Mouse (Mus musculus) testis, postnatal 14 days (tissue): Measurements from ENCODE around the gene Qrich2.
A peak's percentile ranks its signal among the peaks of the same experiment; 100 is the strongest.
"Not testable (repeated sequence)": the region's sequence is repeated elsewhere in the genome, so short reads cannot be mapped to it uniquely, and the experiment has no call there.

Experiments
- DNase-seq: peaks from one replicate; pipeline ENCODE4 v3.0.0; 2021; ENCODE audit warnings: low spot score

The Qrich2 gene

DNA sequence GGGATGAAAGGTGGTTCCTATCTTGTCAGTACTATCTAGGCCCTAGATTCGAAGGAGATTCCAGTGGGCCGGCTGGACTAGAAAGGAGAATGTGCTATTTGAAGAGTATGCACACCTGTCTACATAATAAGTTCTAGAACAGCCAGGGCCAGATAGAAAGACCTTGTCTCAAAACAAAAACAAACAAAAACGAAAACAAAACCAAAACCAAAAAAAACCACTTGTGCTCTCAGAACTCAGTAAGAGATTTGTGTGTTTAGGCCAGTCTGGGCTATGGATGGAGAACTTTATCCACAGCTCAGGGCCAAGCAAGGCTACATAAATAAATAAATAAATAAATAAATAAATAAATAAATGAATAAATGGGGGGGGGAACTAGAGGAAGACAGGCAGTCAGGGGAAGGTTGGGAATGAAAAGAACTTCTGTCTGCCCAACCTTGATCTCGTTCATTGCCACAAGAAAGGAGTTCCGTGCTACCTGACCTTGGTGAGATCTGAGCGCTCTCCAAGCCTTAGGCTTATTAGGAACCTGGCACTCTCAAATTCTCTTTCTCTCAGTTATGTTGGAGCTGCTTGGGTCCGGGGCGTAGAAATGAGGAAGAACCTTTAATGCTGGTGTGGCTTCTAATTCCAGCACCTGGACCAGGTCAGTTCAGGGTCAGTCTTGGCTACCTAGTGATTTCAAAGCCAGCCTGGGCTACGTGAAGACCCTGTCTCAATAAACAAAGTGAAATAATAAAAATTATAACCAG lies 36.0 kb downstream of the Qrich2 start:
- no peak for DNase-seq

DNA sequence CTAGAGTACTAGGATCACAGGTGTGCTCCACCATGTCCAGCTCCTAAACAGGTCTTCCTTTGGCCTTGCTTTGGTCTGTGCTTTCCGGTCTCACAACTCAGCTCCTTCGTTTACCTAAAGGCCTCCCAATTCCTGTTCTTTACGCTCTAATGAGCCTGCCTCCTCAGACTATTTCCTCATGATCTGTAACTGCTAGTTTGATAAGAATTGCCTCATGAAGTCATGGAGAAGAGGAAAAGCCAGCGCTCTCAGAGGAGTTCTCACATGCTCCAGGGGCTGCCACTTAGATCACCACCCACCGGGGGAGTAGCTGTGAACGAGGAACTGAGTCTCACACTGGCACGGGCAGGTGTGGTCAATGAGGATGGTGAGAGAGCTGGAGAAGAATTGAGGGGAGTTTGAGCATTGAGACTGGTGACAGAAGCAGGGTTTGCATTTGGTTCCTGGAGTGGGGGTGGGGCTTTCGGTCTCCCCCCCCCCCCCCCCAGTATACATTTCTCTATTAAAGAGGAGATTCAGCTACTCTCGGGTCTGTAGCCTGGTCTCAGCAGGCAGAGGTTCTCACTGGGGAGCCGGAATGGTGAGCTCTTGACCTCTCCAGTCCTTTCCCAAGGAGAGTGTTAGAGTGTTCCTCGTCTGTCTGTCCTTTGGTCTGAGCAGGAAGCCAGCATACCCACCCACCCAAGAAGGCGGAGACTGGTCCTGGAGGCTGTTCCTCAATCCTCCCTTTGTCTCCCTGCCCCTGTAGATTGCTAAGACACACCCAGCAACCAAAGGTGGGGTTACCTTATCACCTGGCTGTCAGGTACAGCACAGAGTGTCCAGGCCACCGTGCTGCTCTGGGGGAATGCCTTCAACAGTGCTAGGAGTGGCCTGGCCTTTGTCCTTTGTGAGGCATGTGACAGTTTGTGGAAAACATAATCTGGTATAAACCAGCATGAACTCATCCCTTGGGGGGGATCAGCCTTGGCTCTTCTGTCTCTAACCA lies 36.9 kb downstream of the Qrich2 start:
- no peak for DNase-seq

DNA sequence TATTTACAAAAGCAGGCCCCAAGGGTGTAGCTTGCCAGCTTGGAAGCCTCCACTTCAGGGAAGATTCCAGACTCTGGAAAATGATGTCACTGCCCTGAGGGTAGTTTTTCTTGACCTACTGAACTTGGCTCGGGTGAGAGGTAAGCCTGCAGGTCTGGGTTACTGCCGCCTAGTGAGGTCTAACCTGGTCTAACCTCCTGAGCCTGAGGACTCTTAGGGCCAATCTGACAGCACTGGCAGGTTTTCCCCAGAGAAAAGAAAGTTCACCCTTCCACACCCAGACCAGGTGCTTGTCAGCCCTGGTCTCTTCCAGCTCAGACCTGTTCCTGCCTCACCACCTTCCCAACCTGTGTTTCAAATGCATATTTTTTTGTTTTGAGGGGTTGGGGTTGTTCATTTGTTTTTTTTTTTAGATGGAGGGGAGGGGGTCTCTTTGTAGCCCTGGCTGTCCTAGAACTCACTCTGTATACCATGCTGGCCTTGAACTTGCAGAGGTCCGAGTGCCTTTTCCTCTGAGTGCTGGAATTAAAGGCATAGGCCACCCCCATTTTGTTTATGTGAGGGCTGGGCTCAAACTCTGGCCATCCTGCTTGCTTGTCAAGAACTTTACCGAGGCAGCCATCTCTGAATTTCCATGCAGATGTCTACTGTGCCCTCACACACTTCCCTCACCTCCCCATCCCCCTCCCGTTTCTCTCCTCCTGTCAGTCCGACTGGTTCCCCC lies 39.0 kb downstream of the Qrich2 start:
- no peak for DNase-seq

DNA sequence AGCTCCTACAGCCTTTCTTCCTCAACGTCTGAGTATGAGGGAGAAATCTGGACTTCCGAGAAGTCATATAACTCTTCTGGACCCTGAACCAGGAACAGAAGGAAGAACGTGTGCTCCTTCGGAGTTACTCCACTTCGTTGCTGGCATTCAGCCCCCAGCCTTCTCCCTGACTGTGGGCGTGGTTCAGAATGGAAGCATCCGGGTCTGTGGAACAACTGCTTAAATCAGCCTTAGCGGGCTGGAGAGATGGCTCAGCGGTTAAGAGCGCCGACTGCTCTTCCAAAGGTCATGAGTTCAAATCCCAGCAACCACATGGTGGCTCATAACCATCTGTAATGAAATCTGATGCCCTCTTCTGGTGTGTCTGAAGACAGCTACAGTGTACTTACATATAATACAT lies 39.7 kb downstream of the Qrich2 start:
- not testable (repeated sequence) for DNase-seq

DNA sequence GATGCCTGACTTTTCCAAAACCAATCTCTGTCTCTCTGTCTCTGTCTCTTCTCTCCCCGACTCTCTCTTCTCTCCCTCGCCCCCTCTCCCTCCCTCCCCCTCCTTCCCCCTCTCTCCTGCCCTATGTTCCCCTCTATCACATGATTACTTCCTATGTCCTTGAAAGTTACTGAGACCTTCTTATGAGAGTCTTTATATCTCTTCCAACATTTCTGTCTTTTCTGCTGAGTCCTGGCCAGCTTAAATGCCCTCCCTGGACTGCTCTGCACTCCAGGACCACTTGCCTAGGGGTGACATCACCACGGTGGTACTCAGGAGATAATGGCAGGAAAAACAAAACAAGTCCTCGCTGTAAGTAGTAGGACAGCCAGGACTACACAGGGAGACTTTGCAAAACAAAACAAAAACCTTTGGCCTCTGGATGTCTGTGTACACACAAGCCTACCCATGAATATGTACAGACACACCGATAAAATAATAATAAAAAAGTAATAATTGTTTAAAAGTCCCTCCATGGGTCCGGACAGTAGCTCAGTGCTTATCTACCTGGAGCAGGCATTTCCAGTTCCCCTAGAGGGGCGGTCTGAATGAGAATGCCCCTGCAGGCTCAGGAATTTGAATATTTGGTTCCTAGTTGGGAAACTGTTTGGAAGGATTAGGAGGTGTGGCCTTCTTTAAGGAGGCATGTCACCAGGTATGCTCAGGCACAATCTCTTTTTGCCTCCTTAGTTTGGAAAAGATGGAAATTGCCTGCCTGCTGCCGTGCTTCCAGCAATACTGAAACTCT lies 41.2 kb downstream of the Qrich2 start:
- DNase-seq: no peak

DNA sequence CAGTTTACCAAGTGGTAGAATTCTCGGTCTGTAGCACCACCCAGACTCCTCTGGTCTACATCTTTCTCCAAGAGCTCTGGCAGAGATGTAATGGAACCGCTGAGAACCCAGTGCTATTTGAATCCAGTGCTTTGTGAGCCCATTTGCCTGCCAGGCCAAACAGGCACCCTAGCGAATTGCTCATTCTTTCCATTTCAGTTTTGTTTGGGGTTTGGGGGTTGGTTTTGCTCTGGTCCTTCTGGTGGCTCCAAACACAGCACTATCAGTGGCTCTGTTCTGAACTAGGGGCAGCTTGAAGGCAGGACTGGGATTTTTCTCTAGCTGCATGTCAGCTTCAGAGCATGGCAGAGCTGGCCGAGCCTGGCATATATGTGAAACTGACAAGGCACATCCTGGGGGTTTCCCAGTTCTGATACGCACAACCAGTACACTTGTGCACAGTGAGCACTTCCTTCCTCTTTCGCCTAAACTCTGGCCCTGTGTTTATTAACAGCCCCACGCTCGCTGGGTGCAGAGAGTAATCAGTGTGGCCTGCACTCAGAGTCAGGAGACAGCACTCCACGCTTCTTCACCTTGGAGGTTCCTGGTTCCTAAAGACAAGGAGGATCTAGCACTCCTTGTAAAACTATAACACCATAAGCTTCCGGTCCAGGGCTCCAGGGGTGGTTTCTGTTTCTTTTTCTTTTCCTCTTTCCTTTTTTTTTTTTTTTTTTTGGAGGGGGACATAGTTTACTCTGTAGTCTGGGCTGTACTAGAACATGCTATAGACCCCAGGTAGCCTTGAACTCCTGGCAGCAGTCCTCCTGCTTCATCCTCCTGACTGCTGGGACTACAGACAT lies 42.0 kb downstream of the Qrich2 start:
- DNase-seq: no peak

DNA sequence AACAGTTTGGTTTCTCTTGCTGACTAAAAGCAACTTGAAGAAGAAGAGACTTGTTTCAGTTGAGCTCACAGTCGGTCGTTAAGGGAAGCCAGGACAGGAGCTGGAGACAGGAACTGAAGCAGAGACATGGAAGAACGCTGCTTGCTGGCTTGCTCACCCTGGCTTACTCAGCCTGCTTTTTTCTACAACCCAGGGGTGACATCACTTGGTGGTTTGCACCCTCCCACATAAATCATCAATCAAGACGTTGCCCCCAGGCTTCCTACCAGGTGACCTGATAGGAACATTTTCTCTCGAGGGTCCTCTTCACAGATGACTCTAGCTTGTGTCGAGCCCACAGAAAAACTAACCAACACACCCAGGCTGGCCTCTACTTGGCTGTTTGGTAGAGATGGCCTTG lies 42.8 kb downstream of the Qrich2 start:
- no peak for DNase-seq

DNA sequence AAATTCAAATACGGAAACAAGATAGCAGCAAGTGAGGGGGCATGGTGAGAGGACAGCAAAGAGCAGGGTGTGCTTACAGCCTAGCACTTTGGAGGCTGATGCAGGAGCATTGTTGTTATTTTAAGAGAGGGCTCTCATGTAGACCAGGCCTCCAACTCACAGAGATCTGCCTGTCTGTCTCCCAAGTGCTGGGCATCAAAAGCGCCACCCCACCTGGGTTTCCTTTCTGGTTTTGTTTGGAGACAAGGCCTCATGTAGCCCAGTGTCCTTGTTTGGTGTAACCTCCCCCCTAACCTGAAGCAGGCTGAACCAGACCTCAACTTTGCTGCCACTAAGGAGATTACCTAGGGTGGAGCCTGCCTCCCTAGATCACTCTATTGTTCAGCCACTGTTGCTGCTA lies 43.5 kb downstream of the Qrich2 start:
- no peak for DNase-seq

DNA sequence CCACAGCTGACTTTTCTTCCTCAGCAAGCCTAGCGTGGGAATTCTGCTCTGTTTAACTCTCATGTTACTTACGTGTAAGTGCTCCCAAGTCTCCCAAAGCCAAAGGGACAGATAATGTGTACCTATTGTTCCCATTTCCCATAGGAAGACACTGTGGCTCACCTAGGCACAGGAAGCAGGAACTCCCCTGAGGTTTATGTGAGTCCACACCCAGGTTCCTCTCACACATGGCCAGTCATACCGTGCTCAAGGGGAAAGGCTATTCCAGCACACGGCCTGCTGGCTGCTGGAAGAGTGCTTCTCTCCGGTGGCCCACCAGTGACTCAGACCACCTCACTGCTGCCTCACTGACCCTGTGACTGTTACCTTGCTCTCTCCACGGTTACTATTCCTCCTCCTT lies 44.9 kb downstream of the Qrich2 start:
- no peak for DNase-seq

DNA sequence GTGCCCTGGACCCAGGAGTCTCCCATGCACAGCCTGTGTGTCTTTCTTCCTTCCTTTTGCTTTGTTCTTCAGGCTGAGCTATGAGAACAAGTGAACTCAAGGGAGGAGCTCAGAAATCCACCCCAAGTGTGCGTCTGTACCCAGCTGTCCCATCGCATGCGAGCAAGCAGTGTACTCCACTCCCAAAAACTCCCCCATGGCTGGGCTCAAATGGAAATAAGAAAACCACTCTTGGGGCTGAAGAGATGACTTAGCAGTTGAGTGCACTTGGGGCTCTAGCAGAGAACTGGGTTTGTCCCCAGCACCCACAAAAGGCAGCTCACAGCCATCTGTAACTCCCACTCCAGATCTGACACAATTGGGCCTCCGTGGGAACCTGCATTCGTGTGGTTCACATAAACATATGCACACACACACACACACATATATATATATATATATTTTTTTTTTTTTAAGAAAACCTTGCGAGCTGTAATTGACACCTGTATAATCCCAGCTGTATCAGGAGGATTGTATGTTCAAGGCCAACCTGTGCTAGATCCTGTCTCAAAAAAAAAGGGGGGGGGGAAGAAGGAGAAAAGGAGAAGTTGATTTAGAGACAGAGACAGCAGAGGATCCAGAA lies 47.1 kb downstream of the Qrich2 start:
- no peak for DNase-seq

DNA sequence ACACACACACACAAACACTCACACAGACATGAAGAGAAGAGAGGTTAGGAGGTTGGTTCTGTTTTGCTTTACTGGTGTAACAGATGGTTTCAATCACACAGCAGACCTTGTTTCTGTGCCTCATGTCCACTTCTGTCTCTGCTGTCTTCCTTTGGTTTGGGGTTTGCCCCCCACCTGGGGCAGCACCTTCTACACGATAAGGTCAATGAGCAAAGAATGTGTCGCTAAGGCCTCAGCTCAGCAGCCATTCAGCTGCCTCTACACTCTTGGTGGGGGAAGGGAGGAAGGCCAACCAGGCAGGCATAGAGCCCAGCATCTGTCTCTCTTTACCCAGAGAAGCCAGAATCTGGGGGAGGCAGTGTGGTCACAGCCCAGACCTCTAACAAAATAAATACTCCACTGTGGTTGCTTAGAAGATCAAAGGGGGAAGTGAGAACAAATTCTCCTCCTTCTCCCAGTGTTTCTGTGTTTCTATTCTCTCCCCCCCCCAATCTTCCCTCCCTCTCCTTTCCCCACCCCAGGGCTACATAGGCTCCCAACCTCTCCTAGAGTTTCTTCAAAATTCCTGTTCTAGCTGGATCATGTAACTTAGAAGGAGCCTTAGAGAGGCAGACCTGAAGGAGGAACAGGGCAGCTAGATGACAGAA lies 47.7 kb downstream of the Qrich2 start:
- DNase-seq: no peak

DNA sequence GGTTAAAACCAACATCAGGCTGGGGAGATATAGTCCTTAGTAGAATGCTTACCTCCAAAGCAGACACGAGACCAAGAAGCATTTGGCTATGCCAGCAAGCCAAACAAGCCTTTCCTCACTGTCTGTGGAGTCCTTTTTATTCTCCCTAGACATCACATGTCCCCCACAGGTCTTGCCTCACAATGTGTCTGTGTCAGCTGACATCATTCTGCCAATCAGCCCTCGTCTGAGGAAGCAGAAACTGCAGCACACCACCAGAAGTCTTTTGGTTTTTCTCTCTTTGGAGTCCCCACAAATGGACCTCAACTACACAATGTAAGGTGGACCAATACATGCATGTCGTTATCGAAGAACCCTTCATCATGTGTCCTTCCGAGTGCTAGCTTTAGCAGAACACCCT lies 49.0 kb downstream of the Qrich2 start:
- DNase-seq: no peak

DNA sequence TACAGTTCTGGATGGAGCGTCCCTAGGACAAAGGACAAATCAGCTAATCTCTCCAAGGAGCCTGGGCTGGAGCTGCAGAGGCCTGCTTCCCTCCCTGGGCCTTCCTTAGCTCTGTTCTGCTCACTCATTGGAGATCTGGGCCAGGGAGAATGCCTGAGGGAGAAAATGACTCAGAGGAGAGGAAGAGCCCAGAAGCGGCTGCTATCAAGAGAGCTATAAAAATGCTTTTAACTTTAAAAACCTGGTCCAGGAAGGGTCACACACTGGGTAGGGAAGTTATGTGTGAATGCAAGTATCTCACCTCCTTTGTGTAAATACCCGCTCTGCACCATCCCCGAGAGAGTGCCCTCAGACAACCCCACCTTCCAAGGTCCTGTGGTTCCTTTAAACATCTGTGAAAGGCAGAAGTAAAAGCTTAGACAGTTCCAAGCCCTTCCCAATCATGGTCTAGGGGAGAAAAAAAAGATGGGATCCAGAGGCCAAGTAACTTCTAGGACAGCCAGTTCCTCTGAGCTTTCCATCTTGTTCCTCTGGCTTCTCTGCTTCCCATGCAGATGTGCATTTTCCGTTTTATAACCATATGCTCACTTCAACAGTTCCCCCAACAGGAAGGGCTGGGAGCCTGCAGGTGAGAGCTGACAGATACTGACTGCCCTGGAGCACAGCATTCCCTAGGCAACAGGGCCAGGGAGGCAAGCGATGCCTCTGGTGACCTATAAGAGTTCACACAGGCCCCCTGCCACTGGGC lies 49.7 kb downstream of the Qrich2 start:
- no peak for DNase-seq

DNA sequence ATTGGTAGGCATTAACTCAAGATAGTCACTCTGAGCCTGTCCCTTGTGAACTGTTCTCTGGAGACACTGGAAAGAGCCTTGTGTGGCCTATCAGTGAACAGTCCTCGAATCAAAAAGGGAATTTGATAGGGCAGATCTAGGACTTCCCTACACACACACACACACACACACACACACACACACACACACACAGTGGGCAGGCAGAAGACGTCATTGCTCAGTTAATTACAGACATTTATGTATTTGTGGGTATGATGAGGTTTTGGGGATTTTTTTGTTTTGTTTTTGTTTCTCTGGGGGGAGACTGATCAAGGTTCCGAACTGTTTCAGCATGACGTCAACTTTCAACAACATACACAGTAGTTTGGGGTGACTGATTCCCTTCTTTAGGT lies 52.4 kb downstream of the Qrich2 start:
- no peak for DNase-seq

DNA sequence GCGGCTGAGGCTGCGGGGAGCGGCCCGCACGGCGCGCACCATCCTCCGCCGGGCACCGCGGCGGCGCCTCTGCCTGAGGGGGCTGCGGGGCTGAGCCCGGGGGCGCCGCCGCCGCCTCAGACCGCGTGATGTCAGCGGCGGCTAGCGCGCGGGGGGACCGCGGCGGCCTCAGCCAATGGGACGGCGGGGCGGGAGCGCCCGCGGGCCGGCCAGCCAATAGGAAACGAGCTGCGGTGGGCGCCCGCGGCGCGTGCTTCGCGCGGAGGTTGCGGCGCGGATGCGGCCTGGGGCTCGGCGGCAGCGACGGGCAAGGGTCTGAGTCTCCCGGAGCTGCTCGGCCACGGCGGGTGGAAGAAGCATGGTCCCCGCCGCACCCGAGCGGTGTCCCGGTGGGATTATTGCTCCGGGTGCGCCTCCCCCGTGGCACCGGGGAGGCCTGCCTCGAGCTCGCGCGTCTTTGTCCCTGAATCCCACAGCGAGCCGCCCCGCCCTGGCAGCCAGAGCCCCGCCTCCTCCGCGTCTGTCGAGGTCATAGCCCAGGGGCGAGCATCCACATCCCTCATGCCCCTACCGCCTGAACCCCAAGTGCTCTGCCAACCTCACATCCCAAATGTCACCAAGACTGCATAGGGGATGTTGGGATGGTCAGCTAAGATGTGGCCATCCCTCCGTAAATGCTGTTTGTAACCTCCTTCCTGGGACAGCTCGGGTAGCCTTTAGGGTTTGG lies 53.0 kb downstream of the Qrich2 start, which contains the start of gene Rnf157:
Rnf157 (minus strand) TSS at position 129 of the 727 bp plus-strand sequence.
- peak; percentile 91 for DNase-seq

DNA sequence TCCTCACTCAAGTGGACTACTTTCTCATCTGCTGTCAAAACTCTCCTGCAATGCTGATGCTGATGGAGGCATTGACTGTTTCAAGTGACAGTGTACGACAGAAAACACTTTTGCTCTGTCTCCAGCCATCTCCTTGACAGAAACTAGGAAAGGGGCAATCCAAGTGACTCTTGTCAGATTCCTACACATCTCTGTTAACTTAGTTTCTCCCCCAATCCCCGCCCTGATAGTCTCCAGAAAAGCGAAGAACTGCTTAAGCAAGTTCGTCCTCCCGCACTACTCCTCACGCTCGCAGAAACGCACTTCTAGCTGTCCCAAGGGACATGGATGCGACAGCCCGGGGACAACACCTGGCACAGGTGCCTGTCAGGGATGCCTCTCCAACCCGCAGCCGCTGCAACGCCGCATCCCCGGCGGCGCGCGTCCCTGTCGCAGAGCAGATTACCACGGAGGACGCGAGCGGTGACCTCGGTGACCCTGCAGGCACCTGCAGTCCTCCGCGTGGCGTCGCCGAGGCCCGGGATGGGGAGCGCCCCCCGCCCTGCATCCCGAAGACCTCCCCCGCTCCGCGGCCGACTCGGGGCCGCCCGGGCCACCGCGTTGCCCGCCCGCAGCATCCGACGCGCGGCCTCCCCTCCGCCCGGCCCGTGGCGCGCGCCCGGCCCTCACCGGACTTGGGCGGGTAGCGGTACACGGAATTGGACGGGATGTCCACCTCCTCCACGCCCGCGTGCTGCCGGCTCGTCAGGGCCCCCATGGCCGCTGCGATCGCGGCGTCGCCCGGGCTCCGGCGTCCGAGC lies 53.8 kb downstream of the Qrich2 start:
- DNase-seq: peak; percentile 50

DNA sequence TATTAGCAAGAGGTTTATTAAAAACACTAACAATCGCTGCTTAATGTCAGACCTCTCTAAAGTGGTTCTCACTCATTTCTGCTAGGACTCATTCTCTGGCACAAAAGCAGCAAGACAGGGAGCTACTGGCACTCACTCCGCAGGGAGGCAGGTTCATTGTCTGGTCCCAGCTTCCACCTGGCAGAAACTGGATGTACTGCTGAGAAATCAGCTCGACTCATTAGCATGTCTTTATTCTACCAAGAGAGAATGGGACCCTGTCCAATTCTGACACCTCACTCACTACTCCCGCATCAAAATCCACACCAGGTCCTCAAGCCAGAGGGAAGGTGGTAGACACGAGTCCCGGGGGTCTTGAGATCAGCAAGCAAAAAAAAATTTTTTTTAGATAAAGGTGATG lies 54.5 kb downstream of the Qrich2 start:
- DNase-seq: no peak
